Mouse (Mus musculus) spleen, adult 12 weeks (tissue): ENCODE results near the gene Zfp541.

Experiments used
- DNase-seq: peaks from one replicate; pipeline ENCODE4 v3.0.0; 2022; ENCODE audit warnings: low spot score

Zfp541 gene

GRCm38 (mm10) chr7:16128899-16129298, 67.3 kb downstream of the Zfp541 start:
- no peak for DNase-seq

GRCm38 (mm10) chr7:16129421-16129845, 67.8 kb downstream of the Zfp541 start, which contains the start of gene Slc8a2:
Gene Slc8a2 (plus strand): TSS chr7:16129826.
- no peak for DNase-seq

GRCm38 (mm10) chr7:16129846-16130691, 68.5 kb downstream of the Zfp541 start:
- DNase-seq = no peak

- DNase-seq = no peak
Observed at GRCm38 (mm10) chr7:16130956-16131634, 69.5 kb downstream of the Zfp541 start.

- no peak for DNase-seq
Observed at GRCm38 (mm10) chr7:16132161-16132581, 70.6 kb downstream of the Zfp541 start.

- no peak for DNase-seq
Observed at GRCm38 (mm10) chr7:16132926-16133325, 71.3 kb downstream of the Zfp541 start.

- DNase-seq = no peak
Observed at GRCm38 (mm10) chr7:16133691-16134090, 72.1 kb downstream of the Zfp541 start.

GRCm38 (mm10) chr7:16134951-16135392, 73.4 kb downstream of the Zfp541 start:
- no peak for DNase-seq
